Mouse (Mus musculus) right cerebral cortex, postnatal 10 days (tissue): ENCODE measurements around the gene Tas2r137.
A peak's percentile ranks its signal among the peaks of the same experiment; 100 is the strongest.

Source experiments
- DNase-seq, 2 experiments: peaks; one replicate each; pipeline ENCODE4 v3.0.0; 2021; ENCODE audit warnings: low spot score in 2 of 2

The Tas2r137 gene

DNA sequence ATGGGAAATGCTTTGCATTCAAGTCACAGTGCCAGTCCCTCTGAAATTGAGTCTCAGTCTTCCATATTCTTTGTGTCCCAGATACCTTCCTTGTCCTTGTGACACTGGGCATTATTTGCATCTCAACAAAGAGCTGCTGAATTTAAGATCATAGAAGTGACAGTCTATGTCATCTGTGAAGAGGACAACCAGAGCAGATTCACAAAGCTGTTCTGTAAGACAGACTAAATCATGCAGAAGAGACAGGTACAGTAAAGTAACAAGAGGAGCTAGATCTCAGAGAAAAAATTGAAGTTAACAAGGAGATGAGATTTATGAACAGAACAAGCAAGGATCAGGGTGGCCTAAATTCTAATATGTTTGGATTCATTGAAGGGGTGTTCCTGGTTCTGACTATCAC, at the start of gene Tas2r137:
Gene Tas2r137 (plus strand): TSS at position 301 of the 400 bp plus-strand sequence.
- no peak for DNase-seq

DNA sequence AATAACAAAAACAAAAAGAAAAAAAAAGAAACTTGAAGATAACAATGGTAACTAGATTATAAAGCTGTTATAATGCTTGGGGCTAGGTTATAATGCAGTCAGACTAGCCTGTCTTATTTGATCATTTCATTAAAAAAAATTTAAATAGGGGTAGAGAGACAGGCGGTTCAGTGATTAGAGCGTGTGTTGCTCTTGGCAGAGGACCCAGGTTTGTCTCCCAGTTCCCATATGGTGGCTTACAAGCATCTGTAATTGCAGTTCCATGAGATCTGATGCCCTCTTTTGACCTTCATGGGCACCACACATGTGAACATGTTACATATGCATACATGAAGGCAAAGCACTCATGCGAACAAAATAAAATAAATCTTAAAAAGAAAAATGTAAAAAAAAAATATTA, 49.8 kb upstream of the Tas2r137 start:
- DNase-seq, result no peak

DNA sequence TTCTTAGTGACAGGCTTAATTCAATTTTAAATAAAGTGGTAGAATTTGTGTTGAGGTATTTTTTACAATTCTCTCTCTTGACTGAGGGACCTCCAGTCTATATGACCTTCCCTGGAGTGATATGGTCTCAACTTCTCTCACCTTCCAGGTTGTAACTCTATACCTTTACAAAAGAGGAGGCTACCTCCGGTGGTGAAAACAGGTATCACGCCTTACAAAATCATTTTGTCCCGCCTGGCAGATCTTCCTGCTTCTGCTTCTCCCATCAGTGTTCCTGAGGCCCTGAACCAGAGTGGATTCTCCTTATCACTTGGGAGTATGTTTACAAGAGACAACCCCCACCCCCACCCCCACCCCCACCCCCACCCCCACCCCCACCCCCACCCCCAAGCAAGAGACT, 49.3 kb upstream of the Tas2r137 start:
- no peak for DNase-seq

DNA sequence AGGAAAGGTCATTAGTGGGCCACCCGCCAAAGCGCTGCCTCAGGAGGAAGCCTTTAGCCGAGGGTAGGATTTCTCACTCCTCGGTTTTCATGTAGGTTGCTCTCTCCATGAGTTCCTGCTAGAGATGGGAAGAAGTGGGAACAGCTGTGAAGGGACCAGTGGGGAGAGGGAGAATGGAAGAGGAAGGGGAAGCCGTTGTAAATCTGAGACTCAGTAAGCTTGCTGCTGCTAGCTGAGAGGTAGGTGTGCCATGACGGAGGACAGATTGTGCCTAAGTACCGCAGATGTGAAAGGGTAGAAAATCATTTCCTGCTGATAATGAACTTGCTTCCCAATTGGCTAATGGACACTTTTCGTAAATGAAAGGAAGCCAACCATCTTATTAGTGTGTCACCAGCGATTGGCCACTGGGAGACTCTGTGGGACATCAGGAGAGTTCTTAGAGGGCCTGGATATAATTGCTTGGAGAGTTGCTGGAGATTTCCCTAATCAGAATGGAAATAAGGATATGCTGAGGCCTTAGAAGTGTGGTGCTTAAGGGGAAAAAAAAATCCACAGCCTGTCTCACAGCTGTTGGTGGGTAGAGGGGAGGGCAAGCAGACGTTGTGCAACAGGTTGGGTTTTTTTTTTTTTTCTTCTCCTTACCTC, 47.6 kb upstream of the Tas2r137 start:
- no peak for DNase-seq

DNA sequence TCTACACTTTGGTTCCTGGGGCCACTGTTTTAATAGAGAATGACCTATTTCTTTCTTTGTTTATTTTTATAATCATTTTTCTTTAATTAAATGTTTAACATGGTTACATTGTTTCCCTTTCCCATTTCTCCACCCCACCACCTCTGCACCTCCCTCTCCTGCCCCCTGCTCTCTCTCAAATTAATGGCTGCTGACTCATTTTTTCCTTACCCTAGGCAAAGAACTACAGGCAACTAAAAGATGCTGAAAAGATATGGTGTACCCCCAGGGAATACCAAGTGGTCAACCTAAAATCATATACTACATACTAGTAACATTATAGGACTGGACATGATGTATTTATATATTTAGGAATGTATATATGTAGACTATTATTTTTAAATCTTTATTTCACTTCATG, 42.4 kb upstream of the Tas2r137 start:
- DNase-seq, result no peak

DNA sequence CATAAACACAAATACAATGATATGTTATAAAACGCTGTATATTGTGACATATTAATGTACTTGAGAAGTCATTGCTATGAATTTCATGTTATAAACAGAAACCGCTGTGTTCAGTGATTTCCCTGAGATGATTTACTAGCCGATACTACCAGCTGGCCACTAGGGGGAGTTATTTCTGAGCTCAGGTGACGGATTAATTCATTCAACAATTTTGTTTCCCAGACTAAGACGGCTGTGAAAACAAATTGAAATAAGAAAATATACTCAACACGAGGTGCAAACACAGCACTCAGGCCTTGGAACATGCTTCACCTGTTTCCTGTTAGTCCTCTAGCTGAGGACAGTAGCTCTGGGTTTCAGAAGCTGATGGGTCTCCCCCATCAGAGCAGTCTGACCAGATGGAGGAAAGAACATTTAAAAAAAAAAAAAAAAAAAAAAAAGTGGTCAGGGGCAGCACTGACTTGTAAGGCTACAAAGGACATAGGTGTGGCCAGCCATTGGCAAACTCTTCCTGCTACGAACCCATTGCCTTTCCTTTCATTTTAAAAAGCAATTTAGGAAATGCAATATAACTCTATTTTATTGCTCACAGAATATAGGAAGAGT, 36.5 kb upstream of the Tas2r137 start:
- DNase-seq, result no peak

DNA sequence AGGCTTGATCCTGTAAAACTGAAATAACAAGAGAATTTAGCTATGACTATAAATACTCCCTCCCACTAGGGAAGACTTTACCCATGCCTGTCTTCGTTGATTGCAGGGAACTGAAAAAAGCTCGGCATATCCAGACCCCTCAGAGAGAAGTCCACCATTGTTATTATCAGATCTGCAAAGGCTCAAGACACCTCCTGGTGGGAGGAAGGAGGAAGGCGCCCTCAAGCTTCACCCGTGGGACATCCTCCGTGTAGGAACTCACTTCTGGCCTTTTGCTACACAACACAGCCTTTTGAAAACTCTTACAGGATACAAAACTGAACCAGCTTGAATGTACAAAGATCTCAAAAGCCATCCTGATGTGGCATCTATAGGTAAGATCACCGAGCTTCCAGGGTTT, 25.3 kb upstream of the Tas2r137 start:
- DNase-seq, result no peak

DNA sequence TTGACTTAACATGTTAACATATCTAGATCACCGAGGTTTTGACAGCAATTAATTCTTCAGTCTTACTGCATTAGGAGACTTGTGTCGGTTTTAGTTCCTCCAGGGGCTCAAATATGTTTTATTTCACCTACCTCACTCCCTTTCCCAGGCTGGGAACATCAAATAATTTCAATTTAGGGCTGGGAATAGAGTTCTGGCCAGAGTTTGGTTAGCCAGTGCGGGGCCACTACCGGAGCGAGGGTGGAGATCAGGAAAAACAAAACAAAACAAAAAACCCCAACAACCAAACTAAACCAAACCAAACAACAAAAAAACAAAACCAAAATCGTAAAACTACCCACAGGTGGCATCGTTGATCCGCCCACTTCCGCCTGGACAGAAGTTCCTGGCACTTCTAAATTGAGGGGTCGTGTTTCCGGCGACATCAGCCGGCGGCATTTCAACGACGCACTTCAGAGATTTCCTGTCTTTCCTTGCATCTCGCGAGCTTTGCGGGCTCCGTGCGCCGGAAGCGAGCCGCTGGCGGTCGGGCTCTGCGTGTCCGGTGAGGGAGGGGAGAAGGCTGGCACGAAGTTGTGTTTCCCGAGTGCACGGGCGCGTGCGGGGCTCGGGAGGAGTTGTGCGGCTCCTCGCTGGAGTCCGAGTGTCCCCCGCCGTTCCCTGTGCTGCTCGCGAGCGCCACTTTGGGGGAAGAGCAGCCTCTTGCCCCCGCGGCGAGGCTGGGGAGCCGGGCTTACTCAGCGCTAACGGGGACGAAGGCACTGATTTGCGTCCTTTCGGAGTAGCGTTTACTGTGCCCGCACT, 19.9 kb upstream of the Tas2r137 start, which contains the start of gene Ssbp1:
Gene Ssbp1 (plus strand): TSS at position 437 of the 804 bp plus-strand sequence.
- peak; percentile 95 to 96 for DNase-seq

DNA sequence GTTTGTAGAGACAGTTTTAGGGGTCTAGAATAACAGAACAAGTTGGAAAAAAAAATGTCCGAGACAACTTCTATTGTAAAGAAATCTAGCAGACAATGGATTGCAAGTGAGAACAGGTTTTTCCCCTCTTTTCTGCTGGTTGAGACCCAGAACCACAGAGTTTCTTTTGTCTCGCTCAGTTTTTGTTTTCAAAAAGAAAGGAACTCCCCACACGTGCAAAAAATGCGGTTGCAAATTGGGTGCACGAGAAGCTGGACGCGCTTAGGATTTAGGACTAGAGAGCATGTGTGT, 19.4 kb upstream of the Tas2r137 start:
- no peak for DNase-seq

DNA sequence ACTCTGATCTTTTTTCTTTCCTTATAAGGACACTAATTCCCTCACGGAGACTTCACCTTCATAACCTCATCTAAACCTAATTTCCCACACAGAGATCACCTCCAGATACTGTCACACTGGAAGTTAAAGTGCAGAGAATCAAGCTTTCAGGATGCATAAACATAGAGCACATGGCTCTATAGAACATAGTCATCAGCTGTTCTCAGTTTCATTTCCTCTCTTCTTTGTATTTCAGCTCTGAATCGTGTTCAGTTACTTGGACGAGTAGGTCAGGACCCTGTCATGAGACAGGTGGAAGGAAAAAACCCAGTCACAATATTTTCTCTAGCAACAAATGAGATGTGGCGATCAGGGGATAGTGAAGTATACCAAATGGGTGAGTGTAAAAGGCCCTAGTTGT, 14.9 kb upstream of the Tas2r137 start:
- DNase-seq, result no peak

DNA sequence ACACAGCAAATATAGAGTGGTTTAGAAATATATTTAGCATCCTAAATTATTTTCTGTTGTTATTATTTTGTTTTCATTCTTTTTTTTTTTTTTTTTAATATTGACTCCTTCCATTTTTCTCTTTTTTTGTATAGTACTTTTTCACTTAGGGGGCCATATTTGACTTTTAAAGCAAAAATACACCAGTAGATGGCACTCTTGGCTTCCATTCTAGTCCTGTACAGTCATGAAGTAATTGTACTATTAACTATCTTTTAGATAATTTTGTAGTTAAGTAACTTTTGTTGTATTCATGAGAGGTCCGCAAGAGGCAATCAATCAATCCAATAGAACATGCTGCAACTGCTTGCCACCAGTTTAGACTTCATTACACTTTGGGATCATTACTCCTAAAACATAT, 11.3 kb upstream of the Tas2r137 start:
- no peak for DNase-seq

DNA sequence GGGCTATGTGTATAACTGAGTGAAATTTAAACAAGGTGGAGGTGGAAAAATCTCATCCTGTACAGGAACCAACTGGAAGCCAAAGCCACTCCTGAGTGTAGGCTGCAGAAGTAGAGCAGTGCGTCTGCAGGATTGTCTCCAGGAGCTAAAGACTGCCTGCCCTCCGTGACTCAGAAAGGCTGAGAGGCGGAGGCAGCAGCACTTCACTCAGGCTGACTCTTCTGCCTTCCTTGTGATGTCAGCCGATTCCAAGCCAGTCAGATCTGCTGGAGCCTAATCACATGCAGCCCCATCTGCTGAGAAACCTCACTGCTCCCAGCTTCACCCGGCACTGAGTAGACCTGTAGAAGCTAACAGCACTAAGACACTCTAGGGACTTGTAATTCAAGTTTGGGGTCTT, 8.7 kb upstream of the Tas2r137 start:
- no peak for DNase-seq

DNA sequence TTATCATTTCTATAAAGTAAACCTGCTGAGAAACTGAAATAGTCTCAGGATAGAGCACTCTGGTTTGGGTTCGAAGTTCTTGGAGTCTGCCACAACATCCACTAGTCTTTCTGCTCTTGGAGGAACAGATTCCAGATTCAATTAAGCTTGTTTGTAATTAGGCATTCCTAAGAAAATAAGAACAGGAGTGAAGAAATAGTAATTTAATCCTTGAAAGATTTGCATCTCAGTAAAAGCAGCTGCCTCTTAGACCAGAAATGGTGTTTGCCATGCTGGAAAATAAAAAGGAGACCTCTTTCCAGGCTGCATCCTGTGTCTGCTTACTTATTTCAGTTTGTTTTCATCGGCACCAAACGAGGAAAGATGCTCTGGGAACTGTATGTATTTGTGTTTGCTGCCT, 2.2 kb downstream of the Tas2r137 start, which contains the start of gene Tas2r108:
Gene Tas2r108 (plus strand): TSS at position 301 of the 400 bp plus-strand sequence.
- no peak for DNase-seq

DNA sequence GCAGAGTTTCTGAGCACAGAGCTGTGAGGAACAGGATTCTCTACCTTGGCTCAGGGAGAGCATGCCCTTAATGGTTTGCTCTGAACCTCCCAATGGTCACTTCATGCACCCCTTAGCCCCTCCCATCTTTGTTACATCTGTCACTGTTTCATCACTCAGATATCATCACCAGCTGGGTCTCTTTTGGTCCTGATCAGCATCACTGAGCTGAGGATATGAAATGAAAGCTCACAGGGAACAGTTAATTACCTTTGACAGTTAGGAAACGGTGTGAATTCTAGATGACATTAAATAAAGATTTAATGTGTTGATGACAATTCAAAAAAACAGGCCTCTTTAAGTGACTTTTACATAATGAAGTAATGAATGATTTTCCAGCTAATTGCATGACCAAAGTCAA, 28.4 kb downstream of the Tas2r137 start, which contains the start of gene Prss37:
Gene Prss37 (minus strand): TSS at position 101 of the 400 bp plus-strand sequence.
- no peak for DNase-seq
